Comparison of ENCODE assay signal across 8 mouse cellular contexts in genomic region chr15:96476359-96476758, GRCm38 (mm10). TPM values are rescaled to one million over a fixed set of nuclear protein-coding genes. Genes with fewer than 3 reads are reported as not detected.
DNase-seq lines count a peak whose midpoint lies in the region; ATAC-seq and TF ChIP-seq lines count a peak whose summit lies in the region.

No protein-coding gene starts in this region.

- DNase-seq in G1E (ENCODE audit: low spot score): peak; percentile 44
- DNase-seq in c-Kit-negative CD71-positive TER-119-positive erythroid progenitor cells, embryonic 14.5 days (ENCODE audit: low read depth, low spot score): peak; percentile 51
- peak; percentile 89 to 97 for DNase-seq in heart, postnatal 36 days
- peak; percentile 51 to 88 for DNase-seq in layer of hippocampus, adult 8-10 months (ENCODE audit: low spot score in 2 of 2)
- peak; percentile 81 for DNase-seq in right cerebral cortex, adult 18-20 months
- peak; percentile 74 to 90 for DNase-seq in urinary bladder, adult 18-20 months (ENCODE audit: low spot score in 2 of 2)

- peak; percentile 90 for TF ChIP-seq CTCF in G1E (IDR thresholded peaks at IDR 0.05; ENCODE audit: low read depth, low read length)

- H3K9me3 ChIP-seq in G1E (replicated peaks): no peaks in the 10 kb centered on the region; the same call in 1 of the 2 replicates
- H3K9me3 ChIP-seq in forebrain, embryonic 12.5 days: no peaks in the 10 kb centered on the region
- no peaks in the 10 kb centered on the region for H3K9me3 ChIP-seq in lung, embryonic 16.5 days (ENCODE audit: control insufficient read depth, low read length)

- ATAC-seq in G1E (ENCODE audit: extremely low read depth, insufficient number of reproducible peaks, low FRiP score, poor library complexity, severe bottlenecking): peak; percentile 65; the same call in 1 of the 2 replicates
- ATAC-seq in forebrain, embryonic 12.5 days (ENCODE audit: low FRiP score): peak; percentile 57
- ATAC-seq in lung, embryonic 16.5 days (ENCODE audit: low read depth): peak; percentile 73; the same call in 1 of the 2 replicates

- H3K9ac ChIP-seq in forebrain, embryonic 12.5 days: no peak overlapping the region
- no peak overlapping the region for H3K9ac ChIP-seq in lung, embryonic 16.5 days (ENCODE audit: low read length)

- peaks cover 4% of the 10 kb centered on the region; the same call in 1 of the 2 replicates for H3K27me3 ChIP-seq in G1E (ENCODE audit: insufficient read depth, low read length)
- H3K27me3 ChIP-seq in forebrain, embryonic 12.5 days: no peaks in the 10 kb centered on the region
- no peaks in the 10 kb centered on the region for H3K27me3 ChIP-seq in lung, embryonic 16.5 days (ENCODE audit: control insufficient read depth, insufficient read depth, low read depth, low read length)

- H3K36me3 ChIP-seq in G1E (replicated peaks): no peaks in the 10 kb centered on the region
- H3K36me3 ChIP-seq in forebrain, embryonic 12.5 days (replicated peaks): no peaks in the 10 kb centered on the region
- no peaks in the 10 kb centered on the region for H3K36me3 ChIP-seq in lung, embryonic 16.5 days (ENCODE audit: control insufficient read depth, insufficient read depth, low read length)

- intact Hi-C loops in heart, postnatal 36 days (cut with DNase I): no loop called here

- H3K4me1 ChIP-seq in G1E (ENCODE audit: insufficient read depth, low read depth, low read length): peaks cover 14% of the 10 kb centered on the region; the same call in 1 of the 2 replicates
- no peaks in the 10 kb centered on the region for H3K4me1 ChIP-seq in forebrain, embryonic 12.5 days
- H3K4me1 ChIP-seq in lung, embryonic 16.5 days (replicated peaks; ENCODE audit: control insufficient read depth, insufficient read depth, low read length): no peaks in the 10 kb centered on the region; the same call in 1 of the 2 replicates

- H3K4me2 ChIP-seq in forebrain, embryonic 12.5 days: no peak overlapping the region
- no peak overlapping the region for H3K4me2 ChIP-seq in lung, embryonic 16.5 days (ENCODE audit: low read depth, low read length)

- no peak overlapping the region for H3K4me3 ChIP-seq in G1E (ENCODE audit: low read depth, low read length)
- no peak overlapping the region for H3K4me3 ChIP-seq in forebrain, embryonic 12.5 days (replicated peaks)
- no peak overlapping the region for H3K4me3 ChIP-seq in lung, embryonic 16.5 days (ENCODE audit: low read length)

- WGBS in forebrain, embryonic 12.5 days: 7% methylated on average over 7 of the region's 7 CpGs
- WGBS in lung, embryonic 16.5 days: 7% methylated on average over 7 of the region's 7 CpGs

- no peak overlapping the region for H3K27ac ChIP-seq in forebrain, embryonic 12.5 days
- H3K27ac ChIP-seq in lung, embryonic 16.5 days (ENCODE audit: low read length): no peak overlapping the region

RNA-seq across cellular contexts. Expression of gene Scaf11, which starts 15.7 kb away (rescaled TPM):
- total RNA-seq in G1E (2014; fragmentation: Nextera tagmentation) (206 and 217 TPM in 2 replicates), G1E (2017) (113 and 146 TPM in 2 replicates)
- 28.6 and 47.9 TPM in 2 replicates for polyA plus RNA-seq in G1E (2012)
- 95.8 and 98.0 TPM in 2 replicates for polyA plus RNA-seq in forebrain, embryonic 12.5 days (2016; fragmentation: Nextera tagmentation; extraction: Ambion mirVana)
- 10 to 100 TPM; 47.0 to 54.8 TPM for total RNA-seq in heart, postnatal 36 days (2021)
- total RNA-seq in layer of hippocampus, adult 8-10 months (2022): 10 to 100 TPM; 54.0 to 62.6 (median 60.0) TPM
- 79.5 and 88.8 TPM in 2 replicates for polyA plus RNA-seq in lung, embryonic 16.5 days (2015; fragmentation: Nextera tagmentation; extraction: Ambion mirVana)
